Mouse (Mus musculus) testis, adult 2 months (tissue): ENCODE results near the gene Ankfn1.

Source experiments
- CTCF ChIP-seq: fragments of 200-500 bp; IDR thresholded peaks from 2 replicates; pipeline ENCODE4 v1.5.1; 2012; ENCODE audit warnings: low read depth, mild to moderate bottlenecking, inconsistent platforms, low read length, moderate library complexity; ENCODE audit not compliant: control insufficient read depth, insufficient read depth, insufficient replicate concordance
- POLR2A ChIP-seq: fragments of 200-500 bp; IDR thresholded peaks from 2 replicates; pipeline ENCODE4 v1.6.1; 2012; ENCODE audit warnings: low read depth, mild to moderate bottlenecking, inconsistent platforms, low read length, moderate library complexity; ENCODE audit not compliant: control insufficient read depth

- no peak for TF ChIP-seq CTCF
- no peak for TF ChIP-seq POLR2A
These were observed 276.5 kb downstream of the Ankfn1 start for GRCm38 (mm10) chr11:89500961-89501360.
